Mouse (Mus musculus): ENCODE results near the gene Parm1. TPM values are rescaled to one million over a fixed set of nuclear protein-coding genes. Genes with fewer than 3 reads are reported as not detected.
A peak's percentile ranks its signal among the peaks of the same experiment; 100 is the strongest.

The Parm1 gene
- polyA plus RNA-seq, 1 experiment, result 0.99 TPM

GRCm38 (mm10) chr5:91501361-91501760, 16.1 kb upstream of the Parm1 start:
- H3K36me3 ChIP-seq (ENCODE audit: control insufficient read depth, insufficient read depth, low read length), result no peaks in the 10 kb centered on the region
- H3K4me1 ChIP-seq (ENCODE audit: control insufficient read depth, insufficient read depth, low read length), result no peaks in the 10 kb centered on the region
- no peaks in the 10 kb centered on the region for H3K27me3 ChIP-seq (ENCODE audit: control insufficient read depth, insufficient read depth, low read length)
- no peak for TF ChIP-seq POLR2A (IDR thresholded peaks at IDR 0.05; ENCODE audit: control insufficient read depth, low read depth, low read length)
- no peak for TF ChIP-seq CTCF (IDR thresholded peaks at IDR 0.05; ENCODE audit: control insufficient read depth, insufficient read depth, insufficient replicate concordance, low read depth, low read length)
- H3K27ac ChIP-seq (ENCODE audit: control insufficient read depth, insufficient read depth, low read depth, low read length), result no peak overlapping the region
- no peak overlapping the region for H3K4me3 ChIP-seq (ENCODE audit: control insufficient read depth, low read depth, low read length)

- Histone ChIP-seq H3K4me1 (ENCODE audit: control insufficient read depth, insufficient read depth, low read length) (no peaks in the 10 kb centered on the region), H3K36me3 (ENCODE audit: control insufficient read depth, insufficient read depth, low read length) (no peaks in the 10 kb centered on the region), H3K27ac (ENCODE audit: control insufficient read depth, insufficient read depth, low read depth, low read length) (no peak overlapping the region), H3K27me3 (ENCODE audit: control insufficient read depth, insufficient read depth, low read length) (no peaks in the 10 kb centered on the region), H3K4me3 (ENCODE audit: control insufficient read depth, low read depth, low read length) (no peak overlapping the region)
- TF ChIP-seq POLR2A (IDR thresholded peaks at IDR 0.05; ENCODE audit: control insufficient read depth, low read depth, low read length), result no peak
- TF ChIP-seq CTCF (IDR thresholded peaks at IDR 0.05; ENCODE audit: control insufficient read depth, insufficient read depth, insufficient replicate concordance, low read depth, low read length), result no peak
Measured at GRCm38 (mm10) chr5:91502366-91502765, 15.0 kb upstream of the Parm1 start.

- Histone ChIP-seq H3K4me3 (ENCODE audit: control insufficient read depth, low read depth, low read length) (no peak overlapping the region), H3K36me3 (ENCODE audit: control insufficient read depth, insufficient read depth, low read length) (no peaks in the 10 kb centered on the region), H3K27me3 (ENCODE audit: control insufficient read depth, insufficient read depth, low read length) (no peaks in the 10 kb centered on the region), H3K4me1 (ENCODE audit: control insufficient read depth, insufficient read depth, low read length) (no peaks in the 10 kb centered on the region), H3K27ac (ENCODE audit: control insufficient read depth, insufficient read depth, low read depth, low read length) (no peak overlapping the region)
- no peak for TF ChIP-seq POLR2A (IDR thresholded peaks at IDR 0.05; ENCODE audit: control insufficient read depth, low read depth, low read length)
- no peak for TF ChIP-seq CTCF (IDR thresholded peaks at IDR 0.05; ENCODE audit: control insufficient read depth, insufficient read depth, insufficient replicate concordance, low read depth, low read length)
Measured at GRCm38 (mm10) chr5:91504320-91504922, 13.0 kb upstream of the Parm1 start.

- no peak overlapping the region for H3K27ac ChIP-seq (ENCODE audit: control insufficient read depth, insufficient read depth, low read depth, low read length)
- no peak overlapping the region for H3K4me3 ChIP-seq (ENCODE audit: control insufficient read depth, low read depth, low read length)
- no peak for TF ChIP-seq POLR2A (IDR thresholded peaks at IDR 0.05; ENCODE audit: control insufficient read depth, low read depth, low read length)
- no peak for TF ChIP-seq CTCF (IDR thresholded peaks at IDR 0.05; ENCODE audit: control insufficient read depth, insufficient read depth, insufficient replicate concordance, low read depth, low read length)
- H3K36me3 ChIP-seq (ENCODE audit: control insufficient read depth, insufficient read depth, low read length), result no peaks in the 10 kb centered on the region
- H3K27me3 ChIP-seq (ENCODE audit: control insufficient read depth, insufficient read depth, low read length), result no peaks in the 10 kb centered on the region; the same call in 1 of the 2 replicates
- peaks cover 5% of the 10 kb centered on the region for H3K4me1 ChIP-seq (ENCODE audit: control insufficient read depth, insufficient read depth, low read length)
Measured at GRCm38 (mm10) chr5:91517077-91517476, 338 bp upstream of the Parm1 start.

- TF ChIP-seq CTCF (IDR thresholded peaks at IDR 0.05; ENCODE audit: control insufficient read depth, insufficient read depth, insufficient replicate concordance, low read depth, low read length) (no peak), POLR2A (IDR thresholded peaks at IDR 0.05; ENCODE audit: control insufficient read depth, low read depth, low read length) (no peak)
Measured at GRCm38 (mm10) chr5:91518302-91518790, 931 bp downstream of the Parm1 start.

GRCm38 (mm10) chr5:91518946-91519345, 1.5 kb downstream of the Parm1 start:
- Histone ChIP-seq H3K4me3 (ENCODE audit: control insufficient read depth, low read depth, low read length) (peak overlapping the region; percentile 81), H3K36me3 (ENCODE audit: control insufficient read depth, insufficient read depth, low read length) (no peaks in the 10 kb centered on the region), H3K27ac (ENCODE audit: control insufficient read depth, insufficient read depth, low read depth, low read length) (no peak overlapping the region), H3K27me3 (ENCODE audit: control insufficient read depth, insufficient read depth, low read length) (no peaks in the 10 kb centered on the region; the same call in 1 of the 2 replicates), H3K4me1 (ENCODE audit: control insufficient read depth, insufficient read depth, low read length) (peaks cover 5% of the 10 kb centered on the region)
- TF ChIP-seq CTCF (IDR thresholded peaks at IDR 0.05; ENCODE audit: control insufficient read depth, insufficient read depth, insufficient replicate concordance, low read depth, low read length) (no peak), POLR2A (IDR thresholded peaks at IDR 0.05; ENCODE audit: control insufficient read depth, low read depth, low read length) (no peak)

More at GRCm38 (mm10) chr5:91518302-91518790, 931 bp downstream of the Parm1 start:
- Histone ChIP-seq H3K4me3 (ENCODE audit: control insufficient read depth, low read depth, low read length) (peak overlapping the region; percentile 81), H3K36me3 (ENCODE audit: control insufficient read depth, insufficient read depth, low read length) (no peaks in the 10 kb centered on the region), H3K4me1 (ENCODE audit: control insufficient read depth, insufficient read depth, low read length) (peaks cover 5% of the 10 kb centered on the region), H3K27ac (ENCODE audit: control insufficient read depth, insufficient read depth, low read depth, low read length) (no peak overlapping the region), H3K27me3 (ENCODE audit: control insufficient read depth, insufficient read depth, low read length) (no peaks in the 10 kb centered on the region; the same call in 1 of the 2 replicates)

- TF ChIP-seq CTCF (IDR thresholded peaks at IDR 0.05; ENCODE audit: control insufficient read depth, insufficient read depth, insufficient replicate concordance, low read depth, low read length) (no peak), POLR2A (IDR thresholded peaks at IDR 0.05; ENCODE audit: control insufficient read depth, low read depth, low read length) (no peak)
Measured at GRCm38 (mm10) chr5:91519521-91519920, 2.1 kb downstream of the Parm1 start.

More at GRCm38 (mm10) chr5:91519521-91519920, 2.1 kb downstream of the Parm1 start:
- no peak overlapping the region for H3K4me3 ChIP-seq (ENCODE audit: control insufficient read depth, low read depth, low read length)
- no peaks in the 10 kb centered on the region for H3K36me3 ChIP-seq (ENCODE audit: control insufficient read depth, insufficient read depth, low read length)
- peaks cover 5% of the 10 kb centered on the region for H3K4me1 ChIP-seq (ENCODE audit: control insufficient read depth, insufficient read depth, low read length)
- H3K27me3 ChIP-seq (ENCODE audit: control insufficient read depth, insufficient read depth, low read length), result no peaks in the 10 kb centered on the region; the same call in 1 of the 2 replicates
- no peak overlapping the region for H3K27ac ChIP-seq (ENCODE audit: control insufficient read depth, insufficient read depth, low read depth, low read length)
